Mouse (Mus musculus): ENCODE results near the gene Rexo1. TPM values are rescaled to one million over a fixed set of nuclear protein-coding genes. Genes with fewer than 3 reads are reported as not detected.

Gene Rexo1
- polyA plus RNA-seq, 1 experiment from 2014 or later: 31.5 TPM

DNA sequence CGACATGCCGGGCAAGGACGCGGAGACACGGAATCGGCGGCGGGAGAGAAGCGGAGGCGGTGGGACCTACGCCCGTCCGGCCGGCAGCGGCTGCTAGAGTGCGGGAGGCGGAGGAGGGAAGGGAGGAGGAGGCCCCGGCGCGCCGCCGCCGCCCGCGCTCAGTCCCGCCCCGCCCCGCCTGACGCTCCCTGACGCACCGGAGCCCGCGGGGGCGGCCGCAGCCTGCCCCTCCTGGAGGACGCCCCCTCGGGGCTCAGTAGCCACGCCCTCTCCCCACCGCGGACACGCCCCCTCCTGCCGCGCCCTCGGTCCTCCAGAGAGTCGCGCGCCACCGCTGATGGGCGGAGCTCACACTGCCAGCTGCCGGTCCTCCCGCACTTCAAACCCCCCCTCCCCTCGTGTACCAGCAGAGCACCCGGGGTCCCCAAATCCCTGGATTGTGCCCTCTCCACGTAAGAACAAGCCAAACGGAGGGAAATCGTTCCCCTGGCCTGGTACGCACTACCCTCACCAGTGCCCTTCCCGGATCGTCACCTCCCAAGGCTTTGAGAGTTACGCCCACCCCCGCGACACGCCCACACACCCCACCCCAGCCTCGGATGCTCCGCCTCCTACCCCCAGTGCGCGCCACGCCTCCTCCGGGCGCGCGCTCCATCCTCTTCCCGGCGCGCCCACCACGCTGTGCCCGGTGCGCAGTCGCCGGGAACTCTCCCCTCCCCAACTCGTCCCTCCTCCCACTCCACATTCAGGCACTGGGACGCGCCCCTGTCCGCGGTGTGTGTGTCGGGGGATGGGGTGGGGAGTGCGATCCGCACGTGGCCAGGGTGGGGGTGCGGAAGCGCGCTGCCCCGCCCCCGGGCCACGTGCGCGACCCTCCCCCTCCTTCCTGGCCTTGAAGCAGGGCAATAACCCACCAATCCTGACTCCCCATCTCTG is 16.1 kb upstream of the Rexo1 start, which contains the start of gene Klf16:
Gene Klf16 (minus strand): TSS at position 127 of the 936 bp plus-strand sequence.
- Histone ChIP-seq H3K4me3 (ENCODE audit: low read depth, low read length) (peak within 1 kb of the TSS; percentile 81), H3K4me1 (replicated peaks; ENCODE audit: control insufficient read depth, insufficient read depth, low read length) (peaks cover 26% of the 10 kb centered on the region), H3K4me2 (ENCODE audit: low read length) (peak within 1 kb of the TSS; percentile 87), H3K36me3 (ENCODE audit: control insufficient read depth, insufficient read depth, low read length) (0 out of 2 replicates have a peak, but pooled peaks cover 2% of the 10 kb centered on the region), H3K27me3 (replicated peaks; ENCODE audit: control insufficient read depth, insufficient read depth, low read length) (no peaks in the 10 kb centered on the region), H3K27ac (ENCODE audit: low read depth) (peak within 1 kb of the TSS; percentile 92), H3K9ac (ENCODE audit: low read length) (peak within 1 kb of the TSS; percentile 69), H3K9me3 (ENCODE audit: control insufficient read depth, low read length) (no peaks in the 10 kb centered on the region)
- WGBS: 1% methylated on average over 87 of the region's 97 CpGs
- peak; percentile 82 for ATAC-seq (replicated peaks; ENCODE audit: low FRiP score, low TSS enrichment, low read depth)
- peak; percentile 99 for DNase-seq (ENCODE audit: low spot score)

DNA sequence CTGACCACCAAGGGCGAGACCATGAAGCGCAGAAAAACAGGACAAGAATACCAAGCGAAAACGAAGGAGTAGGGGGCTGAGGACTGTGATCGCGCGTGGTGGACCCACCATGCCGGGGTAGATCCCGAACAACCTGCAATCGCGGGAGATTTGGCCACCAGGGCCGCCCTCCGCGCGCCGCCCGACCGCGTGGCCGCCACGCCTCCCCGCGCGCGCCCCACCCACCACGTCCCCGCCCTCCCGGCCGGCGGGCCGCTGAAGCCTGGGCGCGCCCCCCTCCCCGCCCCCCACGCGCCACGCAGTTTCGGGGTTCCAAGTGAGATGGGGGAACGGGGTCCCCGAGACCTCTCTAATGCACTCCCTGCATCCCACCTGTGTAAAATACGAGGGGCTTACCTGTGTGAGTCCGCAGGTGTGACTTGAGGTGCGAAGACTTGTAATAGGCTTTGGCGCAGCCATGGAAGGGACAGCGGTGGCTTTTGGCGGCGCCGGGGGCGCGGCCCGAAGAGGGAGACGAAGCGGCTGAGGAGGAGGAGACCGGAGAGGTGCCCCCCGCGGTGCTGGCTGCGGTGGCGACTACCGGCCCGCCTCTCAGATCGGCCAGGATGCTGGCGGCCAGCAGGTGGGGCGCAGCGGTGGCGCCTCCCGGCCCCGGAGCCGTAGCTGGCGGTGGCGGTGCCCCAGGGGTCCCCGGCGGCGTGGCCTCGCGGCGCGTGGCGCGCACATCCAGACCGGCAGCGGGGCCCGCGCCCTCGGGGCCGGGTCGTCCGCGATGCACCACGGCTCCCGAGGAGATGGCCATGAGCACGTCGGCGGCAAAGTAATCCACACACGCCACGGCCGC is 15.2 kb upstream of the Rexo1 start:
- peaks cover 31% of the 10 kb centered on the region for H3K4me1 ChIP-seq (replicated peaks; ENCODE audit: control insufficient read depth, insufficient read depth, low read length)

DNA sequence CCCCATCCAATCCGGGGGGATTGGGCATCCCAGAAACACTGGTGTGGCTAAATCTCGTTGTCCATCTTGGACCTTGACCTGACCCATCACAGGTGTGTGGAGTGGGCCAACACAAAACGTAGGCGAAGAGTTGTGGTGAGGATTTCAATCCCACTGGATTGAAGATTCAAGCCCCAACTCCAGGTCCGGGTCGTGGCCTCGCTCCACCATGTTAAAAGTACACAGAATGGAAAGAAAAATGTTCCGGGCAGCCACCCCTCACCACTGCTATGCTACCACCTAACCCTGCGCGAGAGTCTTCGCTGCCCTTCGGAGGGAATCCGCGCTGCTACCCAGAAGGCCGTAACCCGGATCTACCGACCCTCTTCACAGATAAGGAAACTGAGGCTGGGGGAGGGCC is 14.6 kb upstream of the Rexo1 start:
- Histone ChIP-seq H3K36me3 (ENCODE audit: control insufficient read depth, insufficient read depth, low read length) (no peaks in the 10 kb centered on the region), H3K9ac (ENCODE audit: low read length) (peak overlapping the region; percentile 69), H3K9me3 (ENCODE audit: control insufficient read depth, low read length) (no peaks in the 10 kb centered on the region), H3K27ac (ENCODE audit: low read depth) (no peak overlapping the region), H3K4me1 (replicated peaks; ENCODE audit: control insufficient read depth, insufficient read depth, low read length) (peaks cover 38% of the 10 kb centered on the region), H3K4me3 (ENCODE audit: low read depth, low read length) (peak overlapping the region; percentile 81), H3K27me3 (replicated peaks; ENCODE audit: control insufficient read depth, insufficient read depth, low read length) (no peaks in the 10 kb centered on the region), H3K4me2 (ENCODE audit: low read length) (peak overlapping the region; percentile 87)
- 15% methylated on average over 17 of the region's 17 CpGs for WGBS
- DNase-seq (ENCODE audit: low spot score): no peak
- ATAC-seq (replicated peaks; ENCODE audit: low FRiP score, low TSS enrichment, low read depth): no peak

More for the DNA sequence above, 15.2 kb upstream of the Rexo1 start:
- H3K4me3 ChIP-seq (ENCODE audit: low read depth, low read length): peak overlapping the region; percentile 81
- H3K4me2 ChIP-seq (ENCODE audit: low read length): peak overlapping the region; percentile 87
- H3K9ac ChIP-seq (ENCODE audit: low read length): peak overlapping the region; percentile 69
- H3K36me3 ChIP-seq (ENCODE audit: control insufficient read depth, insufficient read depth, low read length): no peaks in the 10 kb centered on the region
- H3K27ac ChIP-seq (ENCODE audit: low read depth): peak overlapping the region; percentile 92
- H3K9me3 ChIP-seq (ENCODE audit: control insufficient read depth, low read length): no peaks in the 10 kb centered on the region
- DNase-seq (ENCODE audit: low spot score): peak; percentile 86
- no peaks in the 10 kb centered on the region for H3K27me3 ChIP-seq (replicated peaks; ENCODE audit: control insufficient read depth, insufficient read depth, low read length)
- no peak for ATAC-seq (replicated peaks; ENCODE audit: low FRiP score, low TSS enrichment, low read depth)
- WGBS: under 1% methylated on average over 68 of the region's 96 CpGs

DNA sequence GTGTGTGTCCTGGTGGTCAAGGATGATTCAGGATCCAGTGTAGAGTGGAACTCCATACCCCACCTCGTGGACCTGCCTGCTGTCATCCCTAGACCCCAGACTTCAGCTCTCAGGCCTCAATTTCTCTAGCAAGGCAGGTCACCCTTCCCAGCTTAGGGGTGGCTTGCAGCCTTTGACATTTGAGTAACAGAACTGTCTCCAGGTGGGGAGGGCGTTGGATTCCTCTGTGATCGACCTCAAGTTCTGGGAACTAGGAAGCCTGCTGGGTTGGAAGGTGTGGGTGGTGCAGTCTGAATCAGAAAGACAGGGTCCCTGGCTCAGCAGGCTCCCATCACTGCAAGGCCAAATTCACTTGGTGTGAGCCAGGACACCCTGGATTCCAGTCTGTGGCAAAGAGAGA is 13.5 kb upstream of the Rexo1 start:
- ATAC-seq (replicated peaks; ENCODE audit: low FRiP score, low TSS enrichment, low read depth) (no peak), DNase-seq (ENCODE audit: low spot score) (no peak)
- Histone ChIP-seq H3K9me3 (ENCODE audit: control insufficient read depth, low read length) (no peaks in the 10 kb centered on the region), H3K27ac (ENCODE audit: low read depth) (no peak overlapping the region), H3K4me2 (ENCODE audit: low read length) (no peak overlapping the region), H3K36me3 (ENCODE audit: control insufficient read depth, insufficient read depth, low read length) (no peaks in the 10 kb centered on the region), H3K27me3 (replicated peaks; ENCODE audit: control insufficient read depth, insufficient read depth, low read length) (no peaks in the 10 kb centered on the region), H3K4me3 (ENCODE audit: low read depth, low read length) (no peak overlapping the region), H3K9ac (ENCODE audit: low read length) (no peak overlapping the region), H3K4me1 (replicated peaks; ENCODE audit: control insufficient read depth, insufficient read depth, low read length) (peaks cover 48% of the 10 kb centered on the region)
- WGBS: 68% methylated on average over 3 of the region's 3 CpGs

DNA sequence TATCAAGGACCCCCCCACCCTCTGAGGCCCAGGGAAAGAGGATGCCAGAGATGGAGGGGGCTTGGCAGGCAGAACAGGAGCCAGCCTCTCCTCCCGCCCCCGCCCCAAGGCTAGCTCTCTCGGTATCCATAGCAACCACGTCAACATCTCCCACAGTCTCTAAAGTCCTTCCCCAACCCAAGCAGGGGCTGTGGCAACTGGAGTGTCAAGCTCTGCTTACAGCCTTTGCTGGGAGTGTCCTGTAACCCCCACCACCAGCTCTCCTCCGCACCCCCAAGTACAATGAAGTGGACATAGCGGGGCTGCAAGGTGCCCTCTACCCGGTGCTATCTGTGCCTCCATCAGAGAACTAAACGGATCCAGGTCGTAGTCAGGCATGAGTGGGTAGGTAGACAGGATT is 12.6 kb upstream of the Rexo1 start:
- no peak overlapping the region for H3K27ac ChIP-seq (ENCODE audit: low read depth)
- H3K27me3 ChIP-seq (replicated peaks; ENCODE audit: control insufficient read depth, insufficient read depth, low read length): no peaks in the 10 kb centered on the region
- H3K9ac ChIP-seq (ENCODE audit: low read length): peak overlapping the region; percentile 16; the same call in 1 of the 2 replicates
- H3K4me2 ChIP-seq (ENCODE audit: low read length): no peak overlapping the region
- H3K4me3 ChIP-seq (ENCODE audit: low read depth, low read length): no peak overlapping the region
- H3K9me3 ChIP-seq (ENCODE audit: control insufficient read depth, low read length): no peaks in the 10 kb centered on the region
- peaks cover 53% of the 10 kb centered on the region for H3K4me1 ChIP-seq (replicated peaks; ENCODE audit: control insufficient read depth, insufficient read depth, low read length)
- H3K36me3 ChIP-seq (ENCODE audit: control insufficient read depth, insufficient read depth, low read length): no peaks in the 10 kb centered on the region
- DNase-seq (ENCODE audit: low spot score) (no peak), ATAC-seq (replicated peaks; ENCODE audit: low FRiP score, low TSS enrichment, low read depth) (no peak)
- WGBS: 58% methylated on average over 9 of the region's 9 CpGs

DNA sequence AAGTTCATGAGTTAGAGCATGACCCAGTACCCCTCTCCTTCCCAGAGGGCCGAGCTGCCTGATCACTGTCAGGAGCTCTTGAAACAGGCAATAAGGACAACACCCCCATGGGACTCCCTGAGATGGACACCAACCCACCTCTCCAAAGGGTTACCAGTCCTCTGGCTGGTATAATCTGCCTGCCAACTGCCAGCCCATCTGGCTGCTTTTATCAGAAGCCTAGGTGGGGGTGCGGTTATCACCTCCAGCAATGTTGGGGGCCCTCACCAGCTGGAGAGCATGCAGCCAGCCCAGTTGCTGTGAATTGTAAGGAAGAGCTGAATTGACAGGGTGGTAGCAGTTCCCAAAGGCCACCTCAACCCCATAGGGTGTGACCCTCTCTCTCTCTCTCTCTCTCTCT is 11.1 kb upstream of the Rexo1 start:
- Histone ChIP-seq H3K4me2 (ENCODE audit: low read length) (no peak overlapping the region), H3K27ac (ENCODE audit: low read depth) (no peak overlapping the region), H3K36me3 (ENCODE audit: control insufficient read depth, insufficient read depth, low read length) (peaks cover 13% of the 10 kb centered on the region), H3K9ac (ENCODE audit: low read length) (no peak overlapping the region), H3K27me3 (replicated peaks; ENCODE audit: control insufficient read depth, insufficient read depth, low read length) (no peaks in the 10 kb centered on the region), H3K9me3 (ENCODE audit: control insufficient read depth, low read length) (no peaks in the 10 kb centered on the region), H3K4me3 (ENCODE audit: low read depth, low read length) (no peak overlapping the region), H3K4me1 (replicated peaks; ENCODE audit: control insufficient read depth, insufficient read depth, low read length) (peaks cover 48% of the 10 kb centered on the region)
- ATAC-seq (replicated peaks; ENCODE audit: low FRiP score, low TSS enrichment, low read depth) (no peak), DNase-seq (ENCODE audit: low spot score) (no peak)
- 69% methylated on average over 2 of the region's 2 CpGs for WGBS

DNA sequence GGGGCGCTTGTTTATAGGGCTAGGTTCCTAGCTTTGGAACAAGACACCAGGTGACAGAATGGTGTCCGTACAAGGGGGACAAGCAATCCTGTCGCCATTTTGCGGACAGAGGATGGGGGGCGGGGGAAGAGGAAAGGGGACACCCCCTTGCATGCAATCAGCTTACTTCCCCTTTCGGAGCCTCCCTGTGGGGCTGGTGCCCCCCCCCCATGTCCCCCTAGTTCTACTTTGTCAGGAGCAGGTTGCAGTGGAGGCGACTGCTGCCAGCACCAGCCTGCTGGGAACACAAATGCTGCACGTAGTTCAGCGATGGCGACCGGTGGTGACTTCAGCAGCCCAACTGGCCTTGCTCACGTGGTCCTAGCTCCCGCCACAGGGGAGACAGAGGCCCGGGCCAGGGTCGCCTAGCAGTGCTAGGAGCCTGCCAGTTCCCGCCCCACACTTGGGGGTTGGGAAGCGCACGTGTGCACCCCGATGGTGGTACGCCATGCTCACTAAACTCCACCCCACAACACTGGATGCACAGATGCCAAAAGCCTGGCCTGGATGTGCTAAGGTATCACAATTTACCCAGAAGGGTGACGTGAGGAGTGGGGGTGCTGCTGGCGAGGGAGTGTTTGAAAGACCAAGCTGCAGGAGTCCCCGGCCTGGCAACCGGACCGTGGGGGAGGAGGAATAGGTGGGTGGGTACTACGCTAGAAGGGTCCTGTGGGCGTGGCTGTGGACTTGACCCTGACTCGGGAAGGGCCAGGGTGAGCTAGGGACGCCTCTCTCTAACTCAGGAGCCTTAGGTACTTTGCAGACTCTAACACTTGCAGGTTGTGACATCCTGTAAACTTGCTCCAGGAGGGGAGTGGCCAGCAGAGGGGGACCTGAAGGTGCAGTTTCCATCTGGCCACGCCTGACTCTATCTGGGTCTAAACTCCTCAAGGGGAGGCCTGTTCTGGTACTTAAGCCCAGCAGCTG is 9.8 kb upstream of the Rexo1 start:
- no peak for DNase-seq (ENCODE audit: low spot score)
- H3K27ac ChIP-seq (ENCODE audit: low read depth): peak overlapping the region; percentile 18; the same call in 1 of the 2 replicates
- no peaks in the 10 kb centered on the region for H3K9me3 ChIP-seq (ENCODE audit: control insufficient read depth, low read length)
- H3K36me3 ChIP-seq (ENCODE audit: control insufficient read depth, insufficient read depth, low read length): peaks cover 17% of the 10 kb centered on the region
- no peaks in the 10 kb centered on the region for H3K27me3 ChIP-seq (replicated peaks; ENCODE audit: control insufficient read depth, insufficient read depth, low read length)
- peak overlapping the region; percentile 34 for H3K4me2 ChIP-seq (ENCODE audit: low read length)
- peaks cover 48% of the 10 kb centered on the region for H3K4me1 ChIP-seq (replicated peaks; ENCODE audit: control insufficient read depth, insufficient read depth, low read length)
- WGBS: 20% methylated on average over 30 of the region's 30 CpGs
- ATAC-seq (replicated peaks; ENCODE audit: low FRiP score, low TSS enrichment, low read depth): 0 out of 2 replicates have a peak, but pooled peaks have one; percentile 14
- no peak overlapping the region for H3K4me3 ChIP-seq (ENCODE audit: low read depth, low read length)
- H3K9ac ChIP-seq (ENCODE audit: low read length): peak overlapping the region; percentile 3; the same call in 1 of the 2 replicates

Measured in intestine, embryonic 14.5 days (tissue).